Mouse (Mus musculus) midbrain, embryonic 10.5 days (tissue): Measurements from ENCODE around the gene Gbf1. TPM values are rescaled to one million over a fixed set of nuclear protein-coding genes. Genes with fewer than 3 reads are reported as not detected.
A peak's percentile ranks its signal among the peaks of the same experiment; 100 is the strongest.

Source experiments
- DNase-seq: peaks from one replicate; pipeline ENCODE4 v3.0.0-alpha.2; 2017; ENCODE audit warnings: low spot score
- H3K27ac ChIP-seq: fragments of 300-500 bp; sonication (generic); replicated peaks from 2 replicates; pipeline ENCODE4 v1.5.1; 2016; ENCODE audit warnings: mild to moderate bottlenecking
- H3K27me3 ChIP-seq: fragments of 300-500 bp; sonication (generic); 2 replicates; pipeline ENCODE4 v1.6.1; 2016; ENCODE audit warnings: low read depth, mild to moderate bottlenecking; ENCODE audit not compliant: poor library complexity, severe bottlenecking
- H3K36me3 ChIP-seq: fragments of 300-500 bp; sonication (generic); 2 replicates; pipeline ENCODE4 v1.6.1; 2016; ENCODE audit warnings: mild to moderate bottlenecking, moderate library complexity
- H3K4me1 ChIP-seq: fragments of 300-500 bp; sonication (generic); 2 replicates; pipeline ENCODE4 v1.6.1; 2016
- H3K4me3 ChIP-seq: fragments of 300-500 bp; sonication (generic); 2 replicates; pipeline ENCODE4 v1.5.1; 2016; ENCODE audit warnings: mild to moderate bottlenecking, moderate library complexity
- H3K9me3 ChIP-seq: fragments of 300-500 bp; sonication (generic); replicated peaks from 2 replicates; pipeline ENCODE4 v1.6.1; 2016; ENCODE audit warnings: mild to moderate bottlenecking
- WGBS: fragments of 180-500 bp; shearing (Covaris S2); methylation state at CpG from one replicate; pipeline ENCODE4 v1.1.7; 2016; 5-methylcytosine and 5-hydroxymethylcytosine counted together
- polyA plus RNA-seq: library from polyadenylated mRNA; unstranded; fragments of >200 nt; fragmentation: Nextera tagmentation; extraction: Ambion mirVana; gene quantifications from 2 replicates; pipeline ENCODE4 v1.2.1, GENCODE M21; 2016

Gene Gbf1
- polyA plus RNA-seq, 1 experiment from 2014 or later: 43.8 TPM

DNA sequence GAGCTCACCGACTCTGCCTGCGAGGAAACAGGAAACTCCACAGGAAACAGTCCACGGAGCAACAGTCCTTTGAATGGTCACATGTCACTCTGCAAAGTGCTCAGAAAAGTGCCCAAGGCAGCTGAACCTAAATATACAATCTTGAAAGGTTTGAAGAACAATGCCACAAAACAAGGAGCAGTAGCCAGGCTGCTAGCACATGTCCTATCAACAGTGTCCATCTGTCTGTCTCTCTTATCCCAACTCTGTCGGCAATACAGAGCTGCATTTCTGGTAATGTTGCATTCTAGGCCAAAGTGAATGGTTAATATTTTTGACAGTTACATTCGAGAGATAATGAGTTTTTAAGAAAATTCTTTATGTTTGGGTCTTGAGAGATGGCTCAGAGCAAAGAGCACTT, 90.1 kb downstream of the Gbf1 start:
- peaks cover 9% of the 10 kb centered on the region; the same call in 1 of the 2 replicates for H3K4me1 ChIP-seq
- H3K4me3 ChIP-seq: no peak overlapping the region
- H3K27ac ChIP-seq: no peak overlapping the region
- no peak for DNase-seq
- peaks cover 10% of the 10 kb centered on the region for H3K36me3 ChIP-seq
- no peaks in the 10 kb centered on the region for H3K27me3 ChIP-seq
- H3K9me3 ChIP-seq: no peaks in the 10 kb centered on the region
- WGBS: 89% methylated on average over 5 of the region's 5 CpGs

DNA sequence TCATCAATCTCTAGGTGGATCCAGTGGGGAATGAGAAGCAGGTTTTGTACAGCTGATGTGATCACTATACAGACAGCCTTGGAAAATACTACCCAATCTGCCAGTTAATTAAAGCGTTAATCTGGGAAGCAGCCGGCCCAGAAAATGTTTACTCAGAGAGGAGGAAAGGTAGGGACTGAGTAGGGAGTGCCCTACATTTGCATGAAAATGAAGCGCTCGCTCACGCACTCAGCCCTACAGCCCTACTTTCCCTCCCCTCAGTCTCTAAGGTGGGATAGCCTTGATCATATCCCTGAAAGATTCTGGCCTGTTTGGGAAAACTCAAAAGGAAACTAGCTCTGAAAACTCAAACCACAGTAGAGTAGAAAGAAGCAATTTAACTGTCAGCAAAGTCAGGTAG, 92.3 kb downstream of the Gbf1 start:
- 10% methylated on average over 5 of the region's 5 CpGs for WGBS
- no peaks in the 10 kb centered on the region for H3K27me3 ChIP-seq
- H3K27ac ChIP-seq: no peak overlapping the region
- no peak for DNase-seq
- H3K9me3 ChIP-seq: no peaks in the 10 kb centered on the region
- H3K4me1 ChIP-seq: peaks cover 9% of the 10 kb centered on the region; the same call in 1 of the 2 replicates
- peaks cover 10% of the 10 kb centered on the region for H3K36me3 ChIP-seq
- H3K4me3 ChIP-seq: no peak overlapping the region

GRCm38 (mm10) chr19:46248991-46249390, 96.7 kb downstream of the Gbf1 start:
- Histone ChIP-seq H3K4me3 (no peak overlapping the region), H3K36me3 (peaks cover 20% of the 10 kb centered on the region), H3K27ac (no peak overlapping the region), H3K4me1 (peaks cover 9% of the 10 kb centered on the region; the same call in 1 of the 2 replicates), H3K27me3 (no peaks in the 10 kb centered on the region), H3K9me3 (no peaks in the 10 kb centered on the region)
- DNase-seq: no peak
- 55% methylated on average over 7 of the region's 7 CpGs for WGBS

GRCm38 (mm10) chr19:46254163-46254752, 101.9 kb downstream of the Gbf1 start:
- DNase-seq: peak; percentile 28
- Histone ChIP-seq H3K9me3 (no peaks in the 10 kb centered on the region), H3K36me3 (peaks cover 40% of the 10 kb centered on the region), H3K4me1 (no peaks in the 10 kb centered on the region), H3K27me3 (no peaks in the 10 kb centered on the region), H3K4me3 (no peak overlapping the region), H3K27ac (no peak overlapping the region)
- 38% methylated on average over 7 of the region's 7 CpGs for WGBS

DNA sequence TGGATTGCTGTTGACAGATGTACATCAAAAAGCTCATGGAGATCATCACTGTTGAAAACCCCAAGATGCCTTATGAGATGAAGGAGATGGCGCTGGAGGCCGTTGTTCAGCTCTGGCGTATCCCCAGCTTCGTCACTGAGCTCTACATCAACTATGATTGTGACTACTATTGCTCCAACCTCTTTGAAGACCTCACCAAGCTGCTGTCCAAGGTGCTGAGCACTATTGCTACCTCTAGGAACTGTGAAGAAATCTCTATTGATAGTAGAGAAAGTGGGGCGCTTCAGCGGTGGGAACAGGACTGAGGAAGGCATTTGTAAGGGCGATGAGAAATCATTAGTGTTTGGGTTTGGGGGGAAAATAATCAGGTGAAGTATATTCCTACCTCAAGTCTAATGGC, 112.5 kb downstream of the Gbf1 start:
- Histone ChIP-seq H3K4me1 (no peaks in the 10 kb centered on the region), H3K36me3 (peaks cover 100% of the 10 kb centered on the region), H3K27me3 (no peaks in the 10 kb centered on the region), H3K9me3 (no peaks in the 10 kb centered on the region), H3K4me3 (no peak overlapping the region), H3K27ac (no peak overlapping the region)
- DNase-seq: no peak
- WGBS: 94% methylated on average over 7 of the region's 7 CpGs

DNA sequence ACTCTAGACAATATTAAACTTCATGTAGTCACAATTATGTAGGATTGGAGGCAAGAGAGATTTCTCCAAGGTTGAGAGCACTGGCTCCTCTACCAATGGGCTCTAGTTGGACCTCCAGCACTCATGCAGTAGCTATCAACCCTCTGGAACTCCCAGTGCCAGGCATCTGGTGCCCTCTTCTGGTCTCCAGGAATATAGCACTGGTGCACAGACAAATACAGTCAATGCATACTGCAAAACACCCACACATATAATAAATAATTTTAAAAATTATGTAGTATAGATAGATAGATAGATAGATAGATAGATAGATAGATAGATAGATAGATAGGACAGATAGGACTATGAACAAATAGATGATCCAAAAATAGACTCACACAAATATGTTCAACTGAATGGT, 123.0 kb downstream of the Gbf1 start:
- no peaks in the 10 kb centered on the region for H3K4me1 ChIP-seq
- peaks cover 77% of the 10 kb centered on the region for H3K36me3 ChIP-seq
- no peaks in the 10 kb centered on the region for H3K9me3 ChIP-seq
- no peaks in the 10 kb centered on the region for H3K27me3 ChIP-seq
- H3K4me3 ChIP-seq: no peak overlapping the region
- H3K27ac ChIP-seq: no peak overlapping the region
- DNase-seq: no peak

DNA sequence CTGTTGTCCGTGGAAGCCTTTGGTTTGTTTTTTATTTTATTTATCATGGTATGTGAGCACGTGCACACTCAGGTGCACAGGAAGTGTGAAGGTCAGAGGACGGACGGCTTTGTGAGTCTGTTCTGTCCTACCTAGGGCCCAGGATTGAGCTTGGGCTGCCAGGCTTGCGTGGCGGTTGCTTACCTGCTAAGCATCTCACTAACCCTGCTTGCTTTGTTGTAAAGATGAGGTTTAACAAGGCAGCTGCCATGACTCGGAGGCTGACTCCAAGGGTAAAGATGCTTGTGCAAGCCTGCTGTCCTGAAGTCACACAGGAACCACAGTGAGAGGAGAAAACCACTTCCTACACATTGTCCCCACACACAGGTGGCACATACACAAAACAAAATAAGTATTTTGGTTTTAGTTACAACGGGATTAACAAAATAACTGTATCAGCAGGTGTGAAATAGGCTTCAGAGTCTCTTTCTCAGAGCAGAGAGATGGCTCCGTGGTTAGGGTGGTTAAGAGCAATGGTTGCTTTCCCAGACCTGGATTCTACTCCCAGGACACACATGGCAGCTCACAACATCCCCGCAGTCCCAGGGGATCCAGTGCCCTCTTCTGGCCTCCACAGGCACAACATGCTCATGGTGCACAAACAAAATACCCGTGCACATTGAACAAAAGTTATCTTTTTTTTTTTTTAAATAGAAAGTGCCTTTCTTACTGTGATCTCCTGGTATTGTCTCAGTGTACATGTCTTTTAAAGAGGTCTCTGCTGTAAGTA, 130.0 kb downstream of the Gbf1 start:
- DNase-seq: no peak
- H3K4me1 ChIP-seq: no peaks in the 10 kb centered on the region
- no peak overlapping the region for H3K4me3 ChIP-seq
- 94% methylated on average over 11 of the region's 11 CpGs for WGBS
- no peak overlapping the region for H3K27ac ChIP-seq
- H3K36me3 ChIP-seq: peaks cover 90% of the 10 kb centered on the region
- H3K27me3 ChIP-seq: no peaks in the 10 kb centered on the region
- no peaks in the 10 kb centered on the region for H3K9me3 ChIP-seq

GRCm38 (mm10) chr19:46284686-46285085, 132.4 kb downstream of the Gbf1 start:
- Histone ChIP-seq H3K27ac (no peak overlapping the region), H3K27me3 (no peaks in the 10 kb centered on the region), H3K4me1 (no peaks in the 10 kb centered on the region), H3K9me3 (no peaks in the 10 kb centered on the region), H3K36me3 (peaks cover 79% of the 10 kb centered on the region), H3K4me3 (no peak overlapping the region)
- DNase-seq: no peak
- WGBS: 92% methylated on average over 4 of the region's 4 CpGs

DNA sequence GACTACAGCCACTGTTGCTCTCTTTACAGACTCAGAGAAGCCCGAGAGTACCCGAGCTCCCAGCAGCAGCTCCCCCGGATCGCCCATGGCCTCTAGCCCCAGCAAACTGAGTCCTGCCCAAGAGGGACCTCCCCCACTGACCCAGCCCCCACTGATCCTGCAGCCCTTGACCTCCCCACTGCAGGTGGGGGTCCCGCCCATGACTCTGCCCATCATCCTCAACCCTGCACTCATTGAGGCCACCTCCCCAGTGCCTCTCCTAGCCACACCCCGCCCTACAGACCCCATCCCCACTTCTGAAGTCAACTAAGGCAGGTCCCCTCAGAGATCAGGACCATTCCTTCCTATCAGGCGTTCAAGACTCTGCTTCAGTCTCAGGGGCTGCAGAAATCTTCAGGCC, 133.3 kb downstream of the Gbf1 start:
- DNase-seq: no peak
- Histone ChIP-seq H3K4me1 (no peaks in the 10 kb centered on the region), H3K27ac (no peak overlapping the region), H3K36me3 (peaks cover 70% of the 10 kb centered on the region), H3K27me3 (no peaks in the 10 kb centered on the region), H3K4me3 (no peak overlapping the region), H3K9me3 (no peaks in the 10 kb centered on the region)
- 92% methylated on average over 7 of the region's 7 CpGs for WGBS

DNA sequence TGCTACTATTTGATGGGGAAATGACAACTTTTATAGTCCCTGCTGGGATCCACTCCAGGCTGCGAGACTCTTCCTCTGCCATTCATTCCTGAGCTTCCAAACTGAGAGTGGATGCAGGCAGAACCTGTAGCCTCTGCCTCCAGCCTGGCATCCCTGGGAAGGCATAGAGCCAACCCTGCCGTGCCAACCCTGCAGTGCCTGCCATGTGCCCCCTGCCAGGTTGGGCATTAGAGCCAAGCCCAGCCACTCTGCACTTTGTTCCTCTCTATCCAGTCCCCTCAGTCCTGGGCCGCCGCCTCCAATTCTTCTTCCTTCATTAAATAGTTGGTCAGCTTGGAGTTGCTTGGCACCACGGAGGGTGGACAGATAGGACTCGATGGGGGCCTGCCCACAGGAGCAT, 133.7 kb downstream of the Gbf1 start:
- Histone ChIP-seq H3K9me3 (no peaks in the 10 kb centered on the region), H3K36me3 (peaks cover 66% of the 10 kb centered on the region), H3K27ac (no peak overlapping the region), H3K4me3 (no peak overlapping the region), H3K27me3 (no peaks in the 10 kb centered on the region), H3K4me1 (no peaks in the 10 kb centered on the region)
- DNase-seq: no peak
- 92% methylated on average over 6 of the region's 6 CpGs for WGBS

- H3K36me3 ChIP-seq: peaks cover 57% of the 10 kb centered on the region
- H3K4me1 ChIP-seq: no peaks in the 10 kb centered on the region
- DNase-seq: no peak
- no peak overlapping the region for H3K27ac ChIP-seq
- H3K4me3 ChIP-seq: no peak overlapping the region
- 97% methylated on average over 3 of the region's 3 CpGs for WGBS
- no peaks in the 10 kb centered on the region for H3K27me3 ChIP-seq
- H3K9me3 ChIP-seq: no peaks in the 10 kb centered on the region
These were observed 134.6 kb downstream of the Gbf1 start for GRCm38 (mm10) chr19:46286926-46287325.

DNA sequence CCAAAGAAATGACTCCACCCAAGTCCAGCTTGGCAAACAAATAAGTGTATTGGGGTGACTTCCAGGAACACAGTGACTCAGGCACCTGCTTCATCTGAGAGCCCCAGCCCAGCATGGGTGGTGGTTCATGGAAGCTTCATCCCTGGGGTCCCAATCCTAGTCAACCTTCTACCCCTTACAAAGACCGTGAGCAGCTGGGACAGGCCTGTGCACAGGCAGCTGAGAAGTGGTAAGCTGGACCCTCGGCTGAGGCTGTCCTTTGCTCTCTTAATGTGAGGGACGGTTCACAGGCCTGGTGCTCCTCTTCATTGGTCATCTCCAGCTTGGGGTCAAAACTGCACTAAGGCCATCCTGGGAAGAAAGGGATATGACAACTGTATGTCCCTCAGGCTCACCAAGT, 135.3 kb downstream of the Gbf1 start:
- WGBS: 85% methylated on average over 3 of the region's 3 CpGs
- Histone ChIP-seq H3K36me3 (peaks cover 50% of the 10 kb centered on the region), H3K27ac (no peak overlapping the region), H3K9me3 (no peaks in the 10 kb centered on the region), H3K27me3 (no peaks in the 10 kb centered on the region), H3K4me3 (no peak overlapping the region), H3K4me1 (no peaks in the 10 kb centered on the region)
- DNase-seq: no peak

GRCm38 (mm10) chr19:46290535-46291105, 138.3 kb downstream of the Gbf1 start:
- no peak for DNase-seq
- 72% methylated on average over 12 of the region's 12 CpGs for whole genome bisulfite sequencing
- H3K4me1 ChIP-seq: no peaks in the 10 kb centered on the region
- H3K27me3 ChIP-seq: no peaks in the 10 kb centered on the region
- H3K27ac ChIP-seq: no peak overlapping the region
- no peak overlapping the region for H3K4me3 ChIP-seq
- peaks cover 20% of the 10 kb centered on the region for H3K36me3 ChIP-seq
- no peaks in the 10 kb centered on the region for H3K9me3 ChIP-seq
